Mouse (Mus musculus) lung, adult 2 months (tissue): ENCODE results near the gene Spon1.

Experiments
- CTCF ChIP-seq: fragments of 200-500 bp; IDR thresholded peaks from 2 replicates; pipeline ENCODE4 v1.5.1; 2011; ENCODE audit warnings: mild to moderate bottlenecking, low read length, control low read depth; ENCODE audit not compliant: insufficient read depth
- POLR2A ChIP-seq: fragments of 200-500 bp; IDR thresholded peaks from 2 replicates; pipeline ENCODE4 v1.6.1; 2011; ENCODE audit warnings: low read depth, mild to moderate bottlenecking, control low read depth, low read length, borderline replicate concordance; ENCODE audit errors: extremely low read depth

DNA sequence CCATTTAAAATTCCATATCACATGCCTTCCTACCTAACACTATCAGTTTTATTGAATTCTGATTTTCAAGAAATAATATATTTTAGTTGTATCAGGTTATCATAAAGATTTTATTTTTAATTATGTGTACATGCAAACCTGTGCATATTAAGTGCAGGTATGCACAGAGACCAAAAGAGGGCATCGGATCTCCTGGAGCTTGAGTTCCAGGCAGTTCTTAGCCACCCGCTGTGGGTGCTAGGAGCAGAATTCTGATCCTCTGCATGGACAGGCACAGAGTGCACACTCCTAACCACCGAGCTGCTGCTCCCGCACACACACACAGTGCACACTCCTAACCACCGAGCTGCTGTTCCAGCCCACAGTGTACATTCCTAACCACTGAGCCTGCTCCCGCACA, 294.6 kb downstream of the Spon1 start:
- TF ChIP-seq POLR2A (no peak), CTCF (no peak)
